Mouse (Mus musculus) C2C12 (cell line): ENCODE results near the gene Gm49510. TPM values are rescaled to one million over a fixed set of nuclear protein-coding genes. Genes with fewer than 3 reads are reported as not detected.

ENCODE experiments used
- H3K27me3 ChIP-seq: one replicate; pipeline ENCODE4 v1.6.1; 2011; ENCODE audit not compliant: control insufficient read depth, insufficient read depth, insufficient read length
- H3K36me3 ChIP-seq: one replicate; pipeline ENCODE4 v1.6.1; 2011; ENCODE audit not compliant: control insufficient read depth, insufficient read depth
- H3K4me3 ChIP-seq: one replicate; pipeline ENCODE4 v1.5.1; 2011; ENCODE audit warnings: mild to moderate bottlenecking, control low read depth; ENCODE audit not compliant: poor library complexity, insufficient read depth, severe bottlenecking
- H3K79me2 ChIP-seq: one replicate; pipeline ENCODE4 v1.6.1; 2011; ENCODE audit not compliant: control insufficient read depth, insufficient read depth
- H3K79me3 ChIP-seq: one replicate; pipeline ENCODE4 v1.6.1; 2011; ENCODE audit warnings: low read depth, control low read depth
- H3ac ChIP-seq: one replicate; pipeline ENCODE3; 2011; ENCODE audit warnings: low read depth; ENCODE audit not compliant: control insufficient read depth, insufficient read length
- CEBPB ChIP-seq: IDR thresholded peaks from one replicate; pipeline ENCODE4 v1.6.1; 2011; ENCODE audit warnings: low read depth, mild to moderate bottlenecking, control low read depth, moderate library complexity
- CTCF ChIP-seq: IDR thresholded peaks from one replicate; pipeline ENCODE4 v1.5.1; 2011; ENCODE audit not compliant: control insufficient read depth, insufficient read depth, insufficient read length
- FOSL1 ChIP-seq: IDR thresholded peaks from one replicate; pipeline ENCODE4 v1.8.0; 2011; ENCODE audit warnings: mild to moderate bottlenecking, low read length; ENCODE audit not compliant: poor library complexity, insufficient read depth, severe bottlenecking
- MAX ChIP-seq: IDR thresholded peaks from one replicate; pipeline ENCODE4 v1.6.1; 2011; ENCODE audit warnings: mild to moderate bottlenecking, control low read depth
- MYOD1 ChIP-seq: IDR thresholded peaks from one replicate; pipeline ENCODE4 v1.6.1; 2011; ENCODE audit warnings: low read depth; ENCODE audit not compliant: control insufficient read depth, insufficient read length
- MYOG ChIP-seq: IDR thresholded peaks from one replicate; pipeline ENCODE4 v1.6.1; 2011; ENCODE audit not compliant: control insufficient read depth, insufficient read length; ENCODE audit errors: extremely low read depth
- USF1 ChIP-seq: IDR thresholded peaks from one replicate; pipeline ENCODE4 v1.6.1; 2011; ENCODE audit warnings: low read depth, mild to moderate bottlenecking, control low read depth, moderate library complexity
- microRNA-seq: library from miRNA; unstranded; fragments of <30 nt; microRNA quantifications from one replicate; pipeline ENCODE4, GENCODE M21; 2019; ENCODE audit warnings: borderline microRNAs expressed
- polyA plus RNA-seq: library from polyadenylated mRNA; unstranded; fragments of >200 nt; fragmentation: generic; extraction: Trizol; gene quantifications from one replicate; pipeline ENCODE4 v1.2.1, GENCODE M21; 2012; ENCODE audit warnings: missing spikeins

Gene Gm49510
- polyA plus RNA-seq, 1 experiment, result 0.07 TPM

- Histone ChIP-seq H3K79me3 (no peaks in the 10 kb centered on the region), H3K4me3 (no peak overlapping the region), H3K27me3 (no peaks in the 10 kb centered on the region), H3K79me2 (no peaks in the 10 kb centered on the region), H3ac (no peak overlapping the region), H3K36me3 (no peaks in the 10 kb centered on the region)
- TF ChIP-seq FOSL1, result no peak
- TF ChIP-seq USF1, result no peak
- TF ChIP-seq MYOD1, result no peak
- TF ChIP-seq MAX, result no peak
- no peak for TF ChIP-seq MYOG
- no peak for TF ChIP-seq CEBPB
- no peak for TF ChIP-seq CTCF
Measured at GRCm38 (mm10) chr15:78955663-78956062, 56.2 kb downstream of the Gm49510 start.

GRCm38 (mm10) chr15:78956351-78956750, 56.9 kb downstream of the Gm49510 start:
- no peaks in the 10 kb centered on the region for H3K79me2 ChIP-seq
- H3K27me3 ChIP-seq, result no peaks in the 10 kb centered on the region
- H3K36me3 ChIP-seq, result no peaks in the 10 kb centered on the region
- H3K4me3 ChIP-seq, result no peak overlapping the region
- H3K79me3 ChIP-seq, result no peaks in the 10 kb centered on the region
- TF ChIP-seq MYOD1 (no peak), FOSL1 (no peak), CTCF (no peak)
- H3ac ChIP-seq, result no peak overlapping the region

- TF ChIP-seq MAX, result no peak
- no peak for TF ChIP-seq MYOD1
- no peak for TF ChIP-seq CEBPB
- TF ChIP-seq USF1, result no peak
- TF ChIP-seq MYOG, result no peak
- no peak for TF ChIP-seq FOSL1
- no peak for TF ChIP-seq CTCF
- no peaks in the 10 kb centered on the region for H3K36me3 ChIP-seq
- no peaks in the 10 kb centered on the region for H3K27me3 ChIP-seq
- no peaks in the 10 kb centered on the region for H3K79me2 ChIP-seq
- H3ac ChIP-seq, result no peak overlapping the region
- H3K4me3 ChIP-seq, result no peak overlapping the region
- no peaks in the 10 kb centered on the region for H3K79me3 ChIP-seq
Measured at GRCm38 (mm10) chr15:78957021-78957420, 57.6 kb downstream of the Gm49510 start.

GRCm38 (mm10) chr15:78959537-78959936, 60.1 kb downstream of the Gm49510 start:
- no peaks in the 10 kb centered on the region for H3K36me3 ChIP-seq
- no peak overlapping the region for H3K4me3 ChIP-seq
- peaks cover 1% of the 10 kb centered on the region for H3K27me3 ChIP-seq
- H3ac ChIP-seq, result no peak overlapping the region
- TF ChIP-seq MYOD1 (no peak), MAX (no peak), CEBPB (no peak), FOSL1 (no peak), USF1 (no peak), MYOG (no peak), CTCF (no peak)
- H3K79me2 ChIP-seq, result no peaks in the 10 kb centered on the region
- H3K79me3 ChIP-seq, result no peaks in the 10 kb centered on the region

GRCm38 (mm10) chr15:78960088-78960487, 60.6 kb downstream of the Gm49510 start:
- Histone ChIP-seq H3K27me3 (peaks cover 7% of the 10 kb centered on the region), H3ac (peak overlapping the region; percentile 8), H3K4me3 (no peak overlapping the region), H3K79me2 (no peaks in the 10 kb centered on the region), H3K36me3 (no peaks in the 10 kb centered on the region), H3K79me3 (no peaks in the 10 kb centered on the region)
- peak; percentile 86 for TF ChIP-seq MAX
- TF ChIP-seq FOSL1, result no peak
- TF ChIP-seq MYOD1, result no peak
- TF ChIP-seq MYOG, result no peak

GRCm38 (mm10) chr15:78962885-78963284, 63.4 kb downstream of the Gm49510 start:
- no peaks in the 10 kb centered on the region for H3K79me3 ChIP-seq
- H3K4me3 ChIP-seq, result no peak overlapping the region
- no peaks in the 10 kb centered on the region for H3K79me2 ChIP-seq
- H3K27me3 ChIP-seq, result peaks cover 31% of the 10 kb centered on the region
- H3K36me3 ChIP-seq, result no peaks in the 10 kb centered on the region
- H3ac ChIP-seq, result no peak overlapping the region
- peak; percentile 89 for TF ChIP-seq CTCF
- no peak for TF ChIP-seq USF1

Small RNA genes lying within 50 kb of the gene (microRNA-seq; reads per million reads assigned to microRNA genes)
- gene Mir6955, result 0.24 reads per million

Other genes starting within 250 kb of the Gm49510 start
- not detected for gene Elfn2, start 180.9 kb upstream of the Gm49510 start, polyA plus RNA-seq
- not detected for gene Mfng, start 126.2 kb upstream of the Gm49510 start, polyA plus RNA-seq
- 0.73 TPM for gene Card10, start 96.6 kb upstream of the Gm49510 start, polyA plus RNA-seq
- 55.2 TPM for gene Cdc42ep1, start 57.0 kb upstream of the Gm49510 start, polyA plus RNA-seq
- gene Lgals2, start 44.1 kb upstream of the Gm49510 start, polyA plus RNA-seq, result 1.3 TPM
- 71.2 TPM for gene Gga1, start 22.5 kb upstream of the Gm49510 start, polyA plus RNA-seq
- 23.4 TPM for gene Sh3bp1, start 101 bp downstream of the Gm49510 start, polyA plus RNA-seq
- gene Pdxp, start 14.3 kb downstream of the Gm49510 start, polyA plus RNA-seq, result 25.1 TPM
- gene Lgals1, start 27.1 kb downstream of the Gm49510 start, polyA plus RNA-seq, result 18,755 TPM
- 108 TPM for gene Nol12, start 35.3 kb downstream of the Gm49510 start, polyA plus RNA-seq
- 35.7 TPM for gene Triobp, start 48.1 kb downstream of the Gm49510 start, polyA plus RNA-seq
- gene H1f0, start 128.8 kb downstream of the Gm49510 start, polyA plus RNA-seq, result 111 TPM
- not detected for gene Galr3, start 142.2 kb downstream of the Gm49510 start, polyA plus RNA-seq
- 45.6 TPM for gene Ankrd54, start 163.2 kb downstream of the Gm49510 start, polyA plus RNA-seq
- gene Eif3l, start 175.5 kb downstream of the Gm49510 start, polyA plus RNA-seq, result 369 TPM
- gene Micall1, start 209.2 kb downstream of the Gm49510 start, polyA plus RNA-seq, result 12.7 TPM
- 436 TPM for gene Polr2f, start 241.3 kb downstream of the Gm49510 start, polyA plus RNA-seq
- gene 1700088E04Rik, start 241.6 kb downstream of the Gm49510 start, polyA plus RNA-seq, result 5.6 TPM